Mouse (Mus musculus): ENCODE data around the gene Mlip. TPM values are rescaled to one million over a fixed set of nuclear protein-coding genes. Genes with fewer than 3 reads are reported as not detected.

Mlip gene
- polyA plus RNA-seq, 1 experiment, result not detected

GRCm38 (mm10) chr9:77359278-77359973 lies 6.7 kb upstream of the Mlip start:
- H3K4me3 ChIP-seq (replicated peaks), result no peak overlapping the region
- no peaks in the 10 kb centered on the region for H3K4me1 ChIP-seq
- no peaks in the 10 kb centered on the region for H3K27me3 ChIP-seq (replicated peaks)
- H3K9me3 ChIP-seq, result no peaks in the 10 kb centered on the region
- no peaks in the 10 kb centered on the region for H3K36me3 ChIP-seq (replicated peaks; ENCODE audit: low read length)
- TF ChIP-seq GATA1 (IDR thresholded peaks at IDR 0.05; ENCODE audit: borderline replicate concordance, low read length) (no peak), FLI1 (IDR thresholded peaks at IDR 0.05; ENCODE audit: low read length) (no peak)

GRCm38 (mm10) chr9:77353942-77354341 lies 1.2 kb upstream of the Mlip start:
- Histone ChIP-seq H3K9me3 (no peaks in the 10 kb centered on the region), H3K4me1 (no peaks in the 10 kb centered on the region), H3K27me3 (replicated peaks) (no peaks in the 10 kb centered on the region), H3K4me3 (replicated peaks) (no peak overlapping the region), H3K36me3 (replicated peaks; ENCODE audit: low read length) (no peaks in the 10 kb centered on the region)
- TF ChIP-seq FLI1 (IDR thresholded peaks at IDR 0.05; ENCODE audit: low read length) (no peak), GATA1 (IDR thresholded peaks at IDR 0.05; ENCODE audit: borderline replicate concordance, low read length) (no peak)

- H3K4me1 ChIP-seq, result no peaks in the 10 kb centered on the region
- H3K36me3 ChIP-seq (replicated peaks; ENCODE audit: low read length), result no peaks in the 10 kb centered on the region
- no peaks in the 10 kb centered on the region for H3K9me3 ChIP-seq
- H3K27me3 ChIP-seq (replicated peaks), result no peaks in the 10 kb centered on the region
- H3K4me3 ChIP-seq (replicated peaks), result no peak overlapping the region
- TF ChIP-seq FLI1 (IDR thresholded peaks at IDR 0.05; ENCODE audit: low read length) (no peak), GATA1 (IDR thresholded peaks at IDR 0.05; ENCODE audit: borderline replicate concordance, low read length) (no peak)
Measured at GRCm38 (mm10) chr9:77347704-77348103, 5.1 kb downstream of the Mlip start.

GRCm38 (mm10) chr9:77344318-77344717 lies 8.5 kb downstream of the Mlip start:
- Histone ChIP-seq H3K36me3 (replicated peaks; ENCODE audit: low read length) (no peaks in the 10 kb centered on the region), H3K4me1 (no peaks in the 10 kb centered on the region)
- TF ChIP-seq GATA1 (IDR thresholded peaks at IDR 0.05; ENCODE audit: borderline replicate concordance, low read length) (no peak), FLI1 (IDR thresholded peaks at IDR 0.05; ENCODE audit: low read length) (no peak)

GRCm38 (mm10) chr9:77340159-77340862 lies 12.5 kb downstream of the Mlip start:
- no peaks in the 10 kb centered on the region for H3K36me3 ChIP-seq (replicated peaks; ENCODE audit: low read length)
- H3K4me1 ChIP-seq, result no peaks in the 10 kb centered on the region
- H3K27me3 ChIP-seq (replicated peaks), result no peaks in the 10 kb centered on the region
- no peaks in the 10 kb centered on the region for H3K9me3 ChIP-seq
- TF ChIP-seq FLI1 (IDR thresholded peaks at IDR 0.05; ENCODE audit: low read length) (no peak), GATA1 (IDR thresholded peaks at IDR 0.05; ENCODE audit: borderline replicate concordance, low read length) (no peak)
- H3K4me3 ChIP-seq (replicated peaks), result no peak overlapping the region

More at GRCm38 (mm10) chr9:77344318-77344717, 8.5 kb downstream of the Mlip start:
- Histone ChIP-seq H3K27me3 (replicated peaks) (no peaks in the 10 kb centered on the region), H3K9me3 (no peaks in the 10 kb centered on the region), H3K4me3 (replicated peaks) (no peak overlapping the region)

GRCm38 (mm10) chr9:77339571-77340148 lies 13.1 kb downstream of the Mlip start:
- Histone ChIP-seq H3K36me3 (replicated peaks; ENCODE audit: low read length) (no peaks in the 10 kb centered on the region), H3K9me3 (no peaks in the 10 kb centered on the region), H3K27me3 (replicated peaks) (no peaks in the 10 kb centered on the region), H3K4me3 (replicated peaks) (no peak overlapping the region), H3K4me1 (no peaks in the 10 kb centered on the region)
- TF ChIP-seq GATA1 (IDR thresholded peaks at IDR 0.05; ENCODE audit: borderline replicate concordance, low read length), result no peak

- TF ChIP-seq FLI1 (IDR thresholded peaks at IDR 0.05; ENCODE audit: low read length) (no peak), GATA1 (IDR thresholded peaks at IDR 0.05; ENCODE audit: borderline replicate concordance, low read length) (no peak)
- no peaks in the 10 kb centered on the region for H3K9me3 ChIP-seq
- no peaks in the 10 kb centered on the region for H3K4me1 ChIP-seq
- no peaks in the 10 kb centered on the region for H3K27me3 ChIP-seq (replicated peaks)
- no peak overlapping the region for H3K4me3 ChIP-seq (replicated peaks)
- H3K36me3 ChIP-seq (replicated peaks; ENCODE audit: low read length), result no peaks in the 10 kb centered on the region
Measured at GRCm38 (mm10) chr9:77335370-77335769, 17.4 kb downstream of the Mlip start.

- Histone ChIP-seq H3K27me3 (replicated peaks) (no peaks in the 10 kb centered on the region), H3K36me3 (replicated peaks; ENCODE audit: low read length) (no peaks in the 10 kb centered on the region), H3K4me1 (no peaks in the 10 kb centered on the region), H3K4me3 (replicated peaks) (no peak overlapping the region), H3K9me3 (peaks cover 12% of the 10 kb centered on the region)
- TF ChIP-seq FLI1 (IDR thresholded peaks at IDR 0.05; ENCODE audit: low read length), result no peak
- TF ChIP-seq GATA1 (IDR thresholded peaks at IDR 0.05; ENCODE audit: borderline replicate concordance, low read length), result no peak
Measured at GRCm38 (mm10) chr9:77318346-77318745, 34.4 kb downstream of the Mlip start.

GRCm38 (mm10) chr9:77310548-77310947 lies 42.2 kb downstream of the Mlip start:
- no peaks in the 10 kb centered on the region for H3K9me3 ChIP-seq
- no peak for TF ChIP-seq FLI1 (IDR thresholded peaks at IDR 0.05; ENCODE audit: low read length)
- no peak for TF ChIP-seq GATA1 (IDR thresholded peaks at IDR 0.05; ENCODE audit: borderline replicate concordance, low read length)
- H3K27me3 ChIP-seq (replicated peaks), result no peaks in the 10 kb centered on the region
- no peaks in the 10 kb centered on the region for H3K36me3 ChIP-seq (replicated peaks; ENCODE audit: low read length)
- H3K4me1 ChIP-seq, result no peaks in the 10 kb centered on the region
- no peak overlapping the region for H3K4me3 ChIP-seq (replicated peaks)

GRCm38 (mm10) chr9:77305417-77305816 lies 47.4 kb downstream of the Mlip start:
- Histone ChIP-seq H3K36me3 (replicated peaks; ENCODE audit: low read length) (no peaks in the 10 kb centered on the region), H3K4me3 (replicated peaks) (no peak overlapping the region), H3K9me3 (no peaks in the 10 kb centered on the region), H3K4me1 (no peaks in the 10 kb centered on the region), H3K27me3 (replicated peaks) (no peaks in the 10 kb centered on the region)
- TF ChIP-seq FLI1 (IDR thresholded peaks at IDR 0.05; ENCODE audit: low read length) (no peak), GATA1 (IDR thresholded peaks at IDR 0.05; ENCODE audit: borderline replicate concordance, low read length) (no peak)
